Mouse (Mus musculus) MEL (cell line): Measurements from ENCODE around the gene Hmgb4. TPM values are rescaled to one million over a fixed set of nuclear protein-coding genes. Genes with fewer than 3 reads are reported as not detected.

ENCODE experiments used
- DNase-seq: peaks from one replicate; pipeline ENCODE4 v3.0.0; 2011; ENCODE audit warnings: low read depth, low spot score
- H3K27ac ChIP-seq: 2 replicates; pipeline ENCODE4 v1.5.1; 2012; ENCODE audit warnings: low read depth, mild to moderate bottlenecking, control low read depth, low read length, moderate library complexity; ENCODE audit not compliant: control insufficient read depth
- H3K27me3 ChIP-seq, 2 experiments: fragments of 150-350 bp in 1 of 2; sonication (generic) in 1 of 2; 2 replicates each; pipeline ENCODE4 v1.6.1; 2012; ENCODE audit warnings: low read length in 2 of 2, mild to moderate bottlenecking in 2 of 2, improper control_type of control experiment in 1 of 2, moderate library complexity in 1 of 2; ENCODE audit not compliant: insufficient read depth in 2 of 2, control insufficient read depth in 1 of 2
- H3K36me3 ChIP-seq, 2 experiments: 2 replicates each; pipeline ENCODE4 v1.6.1; 2012 to 2014; ENCODE audit warnings: low read length in 2 of 2, improper control_type of control experiment in 1 of 2, inconsistent platforms in 1 of 2, mild to moderate bottlenecking in 1 of 2; ENCODE audit not compliant: insufficient read depth in 2 of 2, control insufficient read depth in 1 of 2
- H3K4me1 ChIP-seq, 2 experiments: fragments of 150-350 bp in 1 of 2; sonication (generic) in 1 of 2; 2 replicates each; pipeline ENCODE4 v1.6.1; 2012; ENCODE audit warnings: low read length in 2 of 2, improper control_type of control experiment in 1 of 2, mild to moderate bottlenecking in 1 of 2; ENCODE audit not compliant: insufficient read depth in 2 of 2, control insufficient read depth in 1 of 2
- H3K4me3 ChIP-seq, 2 experiments: fragments of 150-350 bp in 1 of 2; sonication (generic) in 1 of 2; 2 replicates each; pipeline ENCODE4 v1.5.1; 2012; ENCODE audit warnings: low read depth in 2 of 2, low read length in 2 of 2, mild to moderate bottlenecking in 2 of 2, moderate library complexity in 2 of 2, control low read depth in 1 of 2, improper control_type of control experiment in 1 of 2; ENCODE audit not compliant: control insufficient read depth in 1 of 2, insufficient read depth in 1 of 2
- H3K79me2 ChIP-seq: 2 replicates; pipeline ENCODE4 v1.6.1; 2012; ENCODE audit warnings: mild to moderate bottlenecking, low read length, moderate library complexity; ENCODE audit not compliant: control insufficient read depth, poor library complexity, insufficient read depth
- H3K9ac ChIP-seq: 2 replicates; pipeline ENCODE4 v1.6.1; 2012; ENCODE audit warnings: low read depth, mild to moderate bottlenecking, control low read depth, low read length, moderate library complexity; ENCODE audit not compliant: control insufficient read depth, poor library complexity, severe bottlenecking
- H3K9me3 ChIP-seq: fragments of 150-350 bp; sonication (generic); replicated peaks from 2 replicates; pipeline ENCODE4 v1.6.1; 2012; ENCODE audit warnings: mild to moderate bottlenecking, low read length, improper control_type of control experiment, moderate library complexity; ENCODE audit not compliant: insufficient read depth
- CHD1 ChIP-seq: IDR thresholded peaks from 2 replicates; pipeline ENCODE4 v1.6.1; 2012; ENCODE audit warnings: low read depth, mild to moderate bottlenecking, inconsistent platforms, low read length, improper control_type of control experiment
- CTCF ChIP-seq, 3 experiments: IDR thresholded peaks in 2 of 3; conservative IDR thresholded peaks in 1 of 3; 2 replicates each; pipeline ENCODE4 v1.5.1; 2011 to 2012; ENCODE audit warnings: low read length in 3 of 3, low read depth in 2 of 3, mild to moderate bottlenecking in 2 of 3, improper control_type of control experiment in 1 of 3, inconsistent platforms in 1 of 3, mixed read lengths in 1 of 3, moderate library complexity in 1 of 3; ENCODE audit not compliant: control insufficient read depth in 1 of 3, insufficient read depth in 1 of 3, poor library complexity in 1 of 3, severe bottlenecking in 1 of 3
- E2F4 ChIP-seq: IDR thresholded peaks from 2 replicates; pipeline ENCODE4 v1.6.1; 2011; ENCODE audit warnings: low read depth, low read length, improper control_type of control experiment, borderline replicate concordance
- EP300 ChIP-seq, 2 experiments: IDR thresholded peaks; 2 replicates each; pipeline ENCODE4 v1.6.1; 2011; ENCODE audit warnings: improper control_type of control experiment in 2 of 2, low read length in 2 of 2, low read depth in 1 of 2, mild to moderate bottlenecking in 1 of 2
- GATA1 ChIP-seq: IDR thresholded peaks from 2 replicates; pipeline ENCODE4 v1.6.1; 2011; ENCODE audit warnings: low read depth, low read length, improper control_type of control experiment
- HCFC1 ChIP-seq: IDR thresholded peaks from 2 replicates; pipeline ENCODE4 v1.6.1; 2012; ENCODE audit warnings: low read depth, mild to moderate bottlenecking, inconsistent platforms, low read length, improper control_type of control experiment, moderate library complexity
- KAT2A ChIP-seq: conservative IDR thresholded peaks from 2 replicates; pipeline ENCODE4 v1.6.1; 2012; ENCODE audit warnings: low read depth, low read length, improper control_type of control experiment, inconsistent platforms
- MAFK ChIP-seq: IDR thresholded peaks from 2 replicates; pipeline ENCODE4 v1.6.1; 2011; ENCODE audit warnings: low read depth, mild to moderate bottlenecking, low read length, improper control_type of control experiment, borderline replicate concordance
- MAX ChIP-seq: IDR thresholded peaks from 2 replicates; pipeline ENCODE4 v1.6.1; 2011; ENCODE audit warnings: low read length, improper control_type of control experiment
- MEF2A ChIP-seq: IDR thresholded peaks from 2 replicates; pipeline ENCODE4 v1.6.1; 2014; ENCODE audit warnings: low read depth, mild to moderate bottlenecking, inconsistent platforms, low read length, improper control_type of control experiment; ENCODE audit not compliant: poor library complexity, insufficient replicate concordance, severe bottlenecking; ENCODE audit errors: extremely low read depth
- MYC ChIP-seq: IDR thresholded peaks from 2 replicates; pipeline ENCODE4 v1.6.1; 2011; ENCODE audit warnings: low read depth, mild to moderate bottlenecking, low read length, improper control_type of control experiment, moderate library complexity
- POLR2AphosphoS2 ChIP-seq: IDR thresholded peaks from 2 replicates; pipeline ENCODE4 v1.6.1; 2011; ENCODE audit warnings: low read length, improper control_type of control experiment
- POLR2AphosphoS5 ChIP-seq: IDR thresholded peaks from 2 replicates; pipeline ENCODE4 v1.6.1; 2012; ENCODE audit warnings: low read depth, borderline replicate concordance, mild to moderate bottlenecking, inconsistent platforms, low read length, moderate library complexity, mixed read lengths
- RAD21 ChIP-seq: IDR thresholded peaks from 2 replicates; pipeline ENCODE4 v1.6.1; 2011; ENCODE audit warnings: mild to moderate bottlenecking, low read depth, low read length, improper control_type of control experiment
- SMC3 ChIP-seq: IDR thresholded peaks from 2 replicates; pipeline ENCODE4 v1.6.1; 2011; ENCODE audit warnings: low read depth, low read length, improper control_type of control experiment
- TBP ChIP-seq: IDR thresholded peaks from 2 replicates; pipeline ENCODE4 v1.8.0; 2011; ENCODE audit warnings: low read depth, low read length, improper control_type of control experiment
- TCF12 ChIP-seq: IDR thresholded peaks from 2 replicates; pipeline ENCODE4 v1.6.1; 2014; ENCODE audit warnings: low read depth, mild to moderate bottlenecking, inconsistent platforms, low read length, improper control_type of control experiment, moderate library complexity
- USF2 ChIP-seq, 2 experiments: IDR thresholded peaks; 2 replicates each; pipeline ENCODE4 v1.6.1; 2011 to 2012; ENCODE audit warnings: improper control_type of control experiment in 2 of 2, low read length in 2 of 2, borderline replicate concordance in 1 of 2, inconsistent platforms in 1 of 2, low read depth in 1 of 2, mild to moderate bottlenecking in 1 of 2; ENCODE audit not compliant: insufficient read depth in 1 of 2
- ZC3H11A ChIP-seq: IDR thresholded peaks from 2 replicates; pipeline ENCODE4 v1.6.1; 2012; ENCODE audit warnings: low read depth, mild to moderate bottlenecking, inconsistent platforms, low read length, improper control_type of control experiment
- ZKSCAN1 ChIP-seq: IDR thresholded peaks from 2 replicates; pipeline ENCODE4 v1.6.1; 2012; ENCODE audit warnings: low read depth, mild to moderate bottlenecking, inconsistent platforms, low read length, improper control_type of control experiment, moderate library complexity
- ZMIZ1 ChIP-seq: IDR thresholded peaks from 2 replicates; pipeline ENCODE4 v1.6.1; 2012; ENCODE audit warnings: low read depth, mild to moderate bottlenecking, inconsistent platforms, low read length, improper control_type of control experiment, moderate library complexity
- polyA plus RNA-seq, 2 experiments: library from polyadenylated mRNA; stranded (reverse) in 1 of 2; unstranded in 1 of 2; fragments of >175 nt in 1 of 2; fragments of >200 nt in 1 of 2; gene quantifications; 2 replicates each; pipeline versions ENCODE4 v1.2.1 to v1.2.4; 2012; ENCODE audit warnings: low replicate concordance in 2 of 2, low read depth in 1 of 2; ENCODE audit not compliant: insufficient read length in 2 of 2, insufficient read depth in 1 of 2, missing spikeins in 1 of 2
- total RNA-seq: library from RNA; depleted of rRNA; stranded (reverse); fragments of 300-350 nt; gene quantifications from 2 replicates; pipeline ENCODE4 v1.2.3, GENCODE M21; 2012

Hmgb4 gene
- total and polyA plus RNA-seq, 3 experiments = not detected

- Histone ChIP-seq H3K36me3 (no peaks in the 10 kb centered on the region), H3K4me3 (no peak overlapping the region), H3K9me3 (no peaks in the 10 kb centered on the region), H3K27me3 (no peaks in the 10 kb centered on the region), H3K27ac (no peak overlapping the region), H3K9ac (no peak overlapping the region), H3K4me1 (no peaks in the 10 kb centered on the region), H3K79me2 (no peaks in the 10 kb centered on the region)
- no peak for DNase-seq
- TF ChIP-seq POLR2AphosphoS5 (no peak), CHD1 (no peak), E2F4 (no peak), MEF2A (no peak), MAFK (no peak), MYC (no peak), EP300 (IDR thresholded peaks at IDR 0.05; ENCODE audit: low read depth in 1 of 2, low read length in 2 of 2) (no peak)
Observed at GRCm38 (mm10) chr4:128270931-128271330, 10.2 kb upstream of the Hmgb4 start.

DNA sequence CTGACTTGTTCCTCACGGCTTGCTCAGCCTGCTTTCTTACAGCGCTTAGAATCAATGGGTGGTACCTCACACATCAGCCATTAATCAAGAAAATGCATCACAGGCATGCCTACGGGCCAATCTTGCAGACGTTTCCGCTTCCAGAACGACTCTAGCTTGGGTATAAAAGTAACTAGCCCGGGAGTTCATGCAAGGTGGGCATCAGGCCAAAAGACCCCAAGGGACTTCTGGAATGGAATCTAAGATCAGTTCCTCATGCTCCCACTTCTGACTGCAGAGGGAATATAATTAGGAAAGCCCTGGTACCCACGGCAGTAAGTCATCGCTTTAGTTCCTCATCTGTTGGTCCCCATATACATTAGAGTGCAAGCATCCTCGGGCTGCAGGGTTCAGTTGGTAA lies 9.4 kb upstream of the Hmgb4 start:
- no peaks in the 10 kb centered on the region for H3K36me3 ChIP-seq
- no peak overlapping the region for H3K4me3 ChIP-seq
- H3K9ac ChIP-seq = no peak overlapping the region
- H3K79me2 ChIP-seq = no peaks in the 10 kb centered on the region
- H3K9me3 ChIP-seq = no peaks in the 10 kb centered on the region
- no peaks in the 10 kb centered on the region for H3K27me3 ChIP-seq
- no peaks in the 10 kb centered on the region for H3K4me1 ChIP-seq
- no peak overlapping the region for H3K27ac ChIP-seq
- DNase-seq = no peak
- TF ChIP-seq MEF2A = no peak
- no peak for TF ChIP-seq SMC3
- TF ChIP-seq TBP = no peak
- TF ChIP-seq TCF12 = no peak
- TF ChIP-seq CHD1 = no peak
- TF ChIP-seq ZMIZ1 = no peak
- TF ChIP-seq KAT2A = no peak
- no peak for TF ChIP-seq USF2 (IDR thresholded peaks at IDR 0.05; ENCODE audit: borderline replicate concordance in 1 of 2, insufficient read depth in 1 of 2, low read depth in 1 of 2, low read length in 2 of 2)
- no peak for TF ChIP-seq POLR2AphosphoS2
- TF ChIP-seq RAD21 = no peak
- TF ChIP-seq GATA1 = no peak
- no peak for TF ChIP-seq ZKSCAN1
- no peak for TF ChIP-seq ZC3H11A
- TF ChIP-seq POLR2AphosphoS5 = no peak
- no peak for TF ChIP-seq HCFC1
- no peak for TF ChIP-seq MAX
- no peak for TF ChIP-seq MYC
- no peak for TF ChIP-seq CTCF (IDR thresholded peaks at IDR 0.05 in 2 of 3, conservative IDR thresholded peaks at IDR 0.05 in 1 of 3; ENCODE audit: control insufficient read depth in 1 of 3, insufficient read depth in 1 of 3, low read depth in 2 of 3, low read length in 3 of 3, poor library complexity in 1 of 3, severe bottlenecking in 1 of 3)
